Mouse (Mus musculus): Measurements from ENCODE around the gene Supt4a. TPM values are rescaled to one million over a fixed set of nuclear protein-coding genes. Genes with fewer than 3 reads are reported as not detected.

The Supt4a gene
- polyA plus RNA-seq, 1 experiment from 2014 or later = 177 TPM

MicroRNA genes within 50 kb of the gene (microRNA counts, 519-probe panel; counts per million panel counts)
- microRNA mmu-miR-142-3p (3,174 counts per million, percentile 68 among the panel's probes with 10 or more counts), microRNA mmu-miR-142-5p (4,555 counts per million, percentile 85 among the panel's probes with 10 or more counts)

Small RNAs within 50 kb of the gene (microRNA-seq; reads per million reads assigned to microRNA genes)
- not detected for gene Mir142
- not detected for gene Mir142b

Other genes with a start within 250 kb of the Supt4a start
- not detected in 2 replicates for gene Gm11492, start 170.9 kb upstream of the Supt4a start, polyA plus RNA-seq (2015; fragmentation: Nextera tagmentation; extraction: Ambion mirVana)
- 12.0 and 13.4 TPM in 2 replicates for gene Sept4, start 168.6 kb upstream of the Supt4a start, polyA plus RNA-seq (2015; fragmentation: Nextera tagmentation; extraction: Ambion mirVana)
- 49.2 and 54.6 TPM in 2 replicates for gene Mtmr4, start 145.4 kb upstream of the Supt4a start, polyA plus RNA-seq (2015; fragmentation: Nextera tagmentation; extraction: Ambion mirVana)
- gene Hsf5, start 120.4 kb upstream of the Supt4a start, polyA plus RNA-seq (2015; fragmentation: Nextera tagmentation; extraction: Ambion mirVana) = 0.27 and 0.53 TPM in 2 replicates
- 0.70 and 1.5 TPM in 2 replicates for gene Rnf43, start 74.8 kb upstream of the Supt4a start, polyA plus RNA-seq (2015; fragmentation: Nextera tagmentation; extraction: Ambion mirVana)
- gene Tspoap1, start 23.0 kb downstream of the Supt4a start, polyA plus RNA-seq (2015; fragmentation: Nextera tagmentation; extraction: Ambion mirVana) = 20.7 and 29.1 TPM in 2 replicates
- gene Mpo, start 56.0 kb downstream of the Supt4a start, polyA plus RNA-seq (2015; fragmentation: Nextera tagmentation; extraction: Ambion mirVana) = 0.17 and 0.44 TPM in 2 replicates
- gene Lpo, start 90.7 kb downstream of the Supt4a start, polyA plus RNA-seq (2015; fragmentation: Nextera tagmentation; extraction: Ambion mirVana) = 0.18 and 0.26 TPM in 2 replicates
- 11.8 and 15.5 TPM in 2 replicates for gene Mks1, start 115.7 kb downstream of the Supt4a start, polyA plus RNA-seq (2015; fragmentation: Nextera tagmentation; extraction: Ambion mirVana)
- gene Epx, start 138.0 kb downstream of the Supt4a start, polyA plus RNA-seq (2015; fragmentation: Nextera tagmentation; extraction: Ambion mirVana) = not detected in 2 replicates
- not detected in 2 replicates for gene Olfr462, start 154.7 kb downstream of the Supt4a start, polyA plus RNA-seq (2015; fragmentation: Nextera tagmentation; extraction: Ambion mirVana)
- gene Olfr463, start 159.8 kb downstream of the Supt4a start, polyA plus RNA-seq (2015; fragmentation: Nextera tagmentation; extraction: Ambion mirVana) = not detected in 2 replicates
- gene Olfr464, start 183.4 kb downstream of the Supt4a start, polyA plus RNA-seq (2015; fragmentation: Nextera tagmentation; extraction: Ambion mirVana) = not detected in 2 replicates
- 32.4 and 37.0 TPM in 2 replicates for gene Dynll2, start 250.0 kb downstream of the Supt4a start, polyA plus RNA-seq (2015; fragmentation: Nextera tagmentation; extraction: Ambion mirVana)

Data from forebrain, embryonic 13.5 days (tissue).